Mouse (Mus musculus): ENCODE results near the gene Vti1a. TPM values are rescaled to one million over a fixed set of nuclear protein-coding genes. Genes with fewer than 3 reads are reported as not detected.

The Vti1a gene
- polyA plus RNA-seq, 1 experiment from 2014 or later = 17.9 TPM

DNA sequence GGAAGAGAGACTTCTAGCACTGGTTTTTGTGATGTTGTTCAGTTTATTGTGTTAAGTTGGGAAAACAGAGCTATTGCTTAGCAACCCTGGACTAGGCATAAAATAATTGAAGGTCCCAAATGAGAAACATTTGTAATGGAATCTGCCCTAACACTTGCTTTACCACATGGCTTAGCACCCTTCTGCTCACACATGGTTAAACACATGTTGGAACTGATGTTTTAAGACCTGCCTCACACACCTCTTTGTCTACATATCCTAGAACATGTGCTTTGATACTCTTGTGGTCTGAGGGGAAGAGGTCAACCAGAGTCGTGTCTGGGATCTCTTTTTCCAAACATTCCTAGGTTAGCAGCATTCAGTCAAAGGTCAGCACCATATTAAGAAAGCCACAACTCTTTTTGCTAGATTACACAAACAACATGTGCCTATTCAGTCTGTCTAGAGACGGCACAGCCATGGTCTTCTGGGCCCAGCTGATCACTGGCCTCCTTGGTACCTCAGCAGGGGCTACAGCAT lies 210.7 kb downstream of the Vti1a start:
- TF ChIP-seq EP300 (IDR thresholded peaks at IDR 0.05) = no peak
- no peak for TF ChIP-seq CTCF (IDR thresholded peaks at IDR 0.05)
- H3K27ac ChIP-seq (ENCODE audit: low read length) = no peak overlapping the region
- H3K4me1 ChIP-seq (ENCODE audit: insufficient read depth, low read depth, low read length) = no peaks in the 10 kb centered on the region
- no peak overlapping the region for H3K4me2 ChIP-seq (replicated peaks; ENCODE audit: low read depth, low read length)
- 27% methylated on average over 2 of the region's 2 CpGs for WGBS
- H3K36me3 ChIP-seq (ENCODE audit: insufficient read depth, low read length) = no peaks in the 10 kb centered on the region
- no peaks in the 10 kb centered on the region for H3K9me3 ChIP-seq (ENCODE audit: low read length)
- H3K9ac ChIP-seq (replicated peaks; ENCODE audit: low read depth) = no peak overlapping the region
- ATAC-seq = no peak
- DNase-seq (ENCODE audit: low spot score) = no peak
- no peak overlapping the region for H3K4me3 ChIP-seq (ENCODE audit: low read depth, low read length)
- H3K27me3 ChIP-seq (replicated peaks; ENCODE audit: insufficient read depth, low read length) = no peaks in the 10 kb centered on the region

DNA sequence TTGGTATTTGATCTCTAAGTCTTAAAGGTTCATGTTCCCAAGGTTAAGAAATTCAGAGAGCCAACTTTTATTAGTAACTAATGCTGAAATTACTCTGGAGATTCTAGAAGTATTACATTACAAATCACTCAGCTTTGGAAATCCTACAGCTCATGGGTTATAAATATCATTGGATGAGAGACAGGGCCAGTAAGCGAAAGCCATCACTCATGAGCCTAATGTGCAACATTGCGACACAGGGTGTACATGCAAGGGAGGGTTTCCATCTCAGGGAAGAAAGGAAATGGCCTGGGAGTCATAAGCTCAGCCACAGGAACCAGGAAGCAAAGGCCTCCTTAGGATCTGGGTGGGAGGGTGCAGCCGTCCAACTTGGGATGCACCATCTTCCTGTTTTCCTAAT lies 213.9 kb downstream of the Vti1a start:
- no peak overlapping the region for H3K9ac ChIP-seq (replicated peaks; ENCODE audit: low read depth)
- H3K4me2 ChIP-seq (replicated peaks; ENCODE audit: low read depth, low read length) = no peak overlapping the region
- H3K4me1 ChIP-seq (ENCODE audit: insufficient read depth, low read depth, low read length) = no peaks in the 10 kb centered on the region
- peak; percentile 55 for DNase-seq (ENCODE audit: low spot score)
- ATAC-seq = no peak
- H3K27me3 ChIP-seq (replicated peaks; ENCODE audit: insufficient read depth, low read length) = no peaks in the 10 kb centered on the region
- 66% methylated on average over 3 of the region's 3 CpGs for WGBS
- no peak overlapping the region for H3K4me3 ChIP-seq (ENCODE audit: low read depth, low read length)
- H3K27ac ChIP-seq (ENCODE audit: low read length) = no peak overlapping the region
- H3K9me3 ChIP-seq (ENCODE audit: low read length) = no peaks in the 10 kb centered on the region
- no peaks in the 10 kb centered on the region for H3K36me3 ChIP-seq (ENCODE audit: insufficient read depth, low read length)
- TF ChIP-seq CTCF (IDR thresholded peaks at IDR 0.05) = no peak
- TF ChIP-seq EP300 (IDR thresholded peaks at IDR 0.05) = no peak

DNA sequence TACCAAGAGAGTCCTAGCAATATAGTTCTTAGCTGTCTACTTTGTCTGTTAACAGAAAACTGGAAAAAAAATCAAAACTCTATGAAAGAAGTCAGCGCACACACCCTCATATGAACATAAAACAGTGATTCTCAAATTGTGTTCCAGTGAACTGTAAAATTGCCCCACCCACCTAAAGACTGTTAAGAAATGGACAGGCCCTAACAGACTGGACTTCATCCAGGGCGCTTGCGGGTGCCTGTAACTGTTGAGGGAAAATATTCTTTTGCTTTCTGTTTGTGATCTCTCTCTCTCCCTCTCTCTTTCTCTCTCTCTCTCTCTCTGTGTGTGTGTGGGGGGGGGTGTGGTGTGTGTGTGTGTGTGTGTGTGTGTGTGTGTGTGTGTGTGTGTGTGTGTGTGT lies 216.6 kb downstream of the Vti1a start:
- ATAC-seq = no peak
- Histone ChIP-seq H3K9ac (replicated peaks; ENCODE audit: low read depth) (no peak overlapping the region), H3K36me3 (ENCODE audit: insufficient read depth, low read length) (no peaks in the 10 kb centered on the region), H3K4me3 (ENCODE audit: low read depth, low read length) (no peak overlapping the region), H3K4me2 (replicated peaks; ENCODE audit: low read depth, low read length) (no peak overlapping the region), H3K27ac (ENCODE audit: low read length) (no peak overlapping the region), H3K4me1 (ENCODE audit: insufficient read depth, low read depth, low read length) (no peaks in the 10 kb centered on the region), H3K9me3 (ENCODE audit: low read length) (no peaks in the 10 kb centered on the region), H3K27me3 (replicated peaks; ENCODE audit: insufficient read depth, low read length) (no peaks in the 10 kb centered on the region)
- 88% methylated on average over 3 of the region's 3 CpGs for WGBS
- peak; percentile 11 for DNase-seq (ENCODE audit: low spot score)
- TF ChIP-seq EP300 (IDR thresholded peaks at IDR 0.05) = no peak
- no peak for TF ChIP-seq CTCF (IDR thresholded peaks at IDR 0.05)

DNA sequence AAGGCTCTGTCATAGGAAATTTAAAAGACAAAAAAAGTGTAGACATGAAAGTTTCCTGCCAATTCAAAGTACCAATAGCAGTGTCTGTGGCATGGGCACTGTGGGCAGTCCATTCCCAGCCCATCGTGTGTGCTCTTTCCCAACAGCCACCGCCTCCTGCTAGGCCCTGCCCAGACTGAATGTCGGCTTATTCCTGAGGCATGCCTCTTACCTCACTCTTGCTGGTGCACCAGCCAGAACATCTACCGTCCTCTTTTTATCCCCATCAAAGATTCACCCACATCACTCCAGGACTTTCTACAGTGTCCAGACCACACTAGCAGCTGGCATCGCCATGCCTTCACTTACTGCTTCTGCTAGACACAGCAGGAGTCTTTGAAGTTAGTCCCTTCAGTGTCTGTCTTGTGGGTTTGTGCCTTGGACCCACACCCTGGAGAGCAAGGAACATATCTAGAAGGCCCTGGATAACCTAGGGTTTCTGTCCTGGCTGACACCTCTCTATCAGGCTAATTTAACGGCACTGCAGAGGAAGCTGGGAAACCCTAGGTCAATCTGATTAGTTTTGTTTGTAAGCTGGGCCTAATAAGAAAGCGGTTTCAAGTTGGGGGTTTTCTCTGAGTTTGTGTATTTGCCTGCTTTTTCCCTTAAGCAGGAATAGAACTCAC lies 220.3 kb downstream of the Vti1a start:
- H3K4me1 ChIP-seq (ENCODE audit: insufficient read depth, low read depth, low read length) = no peaks in the 10 kb centered on the region
- H3K36me3 ChIP-seq (ENCODE audit: insufficient read depth, low read length) = no peaks in the 10 kb centered on the region
- H3K4me3 ChIP-seq (ENCODE audit: low read depth, low read length) = no peak overlapping the region
- TF ChIP-seq EP300 (IDR thresholded peaks at IDR 0.05) (no peak), CTCF (IDR thresholded peaks at IDR 0.05) (no peak)
- H3K27me3 ChIP-seq (replicated peaks; ENCODE audit: insufficient read depth, low read length) = no peaks in the 10 kb centered on the region
- WGBS = 83% methylated on average over 7 of the region's 7 CpGs
- no peak for DNase-seq (ENCODE audit: low spot score)
- no peak overlapping the region for H3K9ac ChIP-seq (replicated peaks; ENCODE audit: low read depth)
- no peak overlapping the region for H3K27ac ChIP-seq (ENCODE audit: low read length)
- H3K9me3 ChIP-seq (ENCODE audit: low read length) = no peaks in the 10 kb centered on the region
- ATAC-seq = no peak
- no peak overlapping the region for H3K4me2 ChIP-seq (replicated peaks; ENCODE audit: low read depth, low read length)

DNA sequence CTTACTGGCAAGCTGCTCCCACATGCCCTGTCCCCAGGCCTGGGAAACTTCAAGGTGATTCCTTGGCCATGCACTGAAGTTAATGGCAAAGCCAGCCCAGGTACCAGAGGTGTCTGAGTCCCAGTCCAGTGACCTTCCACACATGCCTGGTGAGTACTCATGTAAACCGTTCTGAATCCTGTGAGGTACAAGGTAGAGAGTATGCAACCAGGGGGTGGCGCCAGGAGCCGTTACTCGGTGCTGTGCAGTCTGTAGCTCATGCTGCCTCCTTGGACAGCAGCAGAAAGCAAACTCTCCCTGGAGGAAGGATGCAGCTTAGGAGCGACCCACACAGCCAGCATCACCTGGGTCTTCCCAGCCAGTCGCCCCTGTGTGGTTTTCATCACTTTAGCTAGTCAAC lies 221.6 kb downstream of the Vti1a start:
- H3K9me3 ChIP-seq (ENCODE audit: low read length) = no peaks in the 10 kb centered on the region
- H3K9ac ChIP-seq (replicated peaks; ENCODE audit: low read depth) = no peak overlapping the region
- ATAC-seq (no peak), DNase-seq (ENCODE audit: low spot score) (peak; percentile 45)
- H3K27me3 ChIP-seq (replicated peaks; ENCODE audit: insufficient read depth, low read length) = no peaks in the 10 kb centered on the region
- H3K4me1 ChIP-seq (ENCODE audit: insufficient read depth, low read depth, low read length) = no peaks in the 10 kb centered on the region
- WGBS = 36% methylated on average over 6 of the region's 6 CpGs
- no peak overlapping the region for H3K4me2 ChIP-seq (replicated peaks; ENCODE audit: low read depth, low read length)
- H3K27ac ChIP-seq (ENCODE audit: low read length) = no peak overlapping the region
- no peaks in the 10 kb centered on the region for H3K36me3 ChIP-seq (ENCODE audit: insufficient read depth, low read length)
- H3K4me3 ChIP-seq (ENCODE audit: low read depth, low read length) = no peak overlapping the region
- TF ChIP-seq EP300 (IDR thresholded peaks at IDR 0.05) (no peak), CTCF (IDR thresholded peaks at IDR 0.05) (peak; percentile 60)

DNA sequence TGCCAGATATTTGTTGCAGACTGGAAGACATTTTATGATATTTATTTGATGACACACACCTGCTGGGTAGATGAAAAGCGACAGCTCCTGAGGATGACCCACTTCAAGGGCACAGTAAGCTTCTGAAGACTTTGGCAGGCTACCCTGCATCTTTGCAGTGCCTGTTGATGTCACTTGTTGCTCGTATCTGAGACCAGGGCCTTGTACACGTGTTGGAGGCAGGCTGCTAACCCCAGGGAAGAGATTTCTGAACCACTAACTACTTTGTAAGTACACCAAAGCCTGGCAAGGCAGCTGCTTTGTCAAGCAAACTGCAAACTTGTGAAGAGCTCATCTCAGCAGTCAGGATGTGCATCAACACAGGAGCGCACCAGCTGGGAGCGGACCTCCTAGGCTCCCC lies 225.5 kb downstream of the Vti1a start:
- 85% methylated on average over 5 of the region's 5 CpGs for WGBS
- H3K9ac ChIP-seq (replicated peaks; ENCODE audit: low read depth) = no peak overlapping the region
- no peak for ATAC-seq
- no peaks in the 10 kb centered on the region for H3K27me3 ChIP-seq (replicated peaks; ENCODE audit: insufficient read depth, low read length)
- DNase-seq (ENCODE audit: low spot score) = no peak
- no peaks in the 10 kb centered on the region for H3K4me1 ChIP-seq (ENCODE audit: insufficient read depth, low read depth, low read length)
- H3K9me3 ChIP-seq (ENCODE audit: low read length) = no peaks in the 10 kb centered on the region
- H3K4me2 ChIP-seq (replicated peaks; ENCODE audit: low read depth, low read length) = no peak overlapping the region
- H3K36me3 ChIP-seq (ENCODE audit: insufficient read depth, low read length) = no peaks in the 10 kb centered on the region
- TF ChIP-seq CTCF (IDR thresholded peaks at IDR 0.05) (no peak), EP300 (IDR thresholded peaks at IDR 0.05) (no peak)
- H3K27ac ChIP-seq (ENCODE audit: low read length) = no peak overlapping the region
- H3K4me3 ChIP-seq (ENCODE audit: low read depth, low read length) = no peak overlapping the region

Data from lung, postnatal 0 days (tissue).